Mouse (Mus musculus): ENCODE measurements around the gene Mid1. TPM values are rescaled to one million over a fixed set of nuclear protein-coding genes. Genes with fewer than 3 reads are reported as not detected.

Mid1 gene
- polyA plus RNA-seq (2021; fragmentation: Nextera tagmentation) = 5.8 and 6.7 TPM in 2 replicates
- long read RNA-seq, experiment 1, partial matches to known transcripts = 0 of 2 reads
- long read RNA-seq, experiment 1, other reads (novel, unspliced or antisense) = 2 of 2 reads
- long read RNA-seq, experiment 2, partial matches to known transcripts = 1 of 3 reads
- long read RNA-seq, experiment 2, other reads (novel, unspliced or antisense) = 2 of 3 reads

DNA sequence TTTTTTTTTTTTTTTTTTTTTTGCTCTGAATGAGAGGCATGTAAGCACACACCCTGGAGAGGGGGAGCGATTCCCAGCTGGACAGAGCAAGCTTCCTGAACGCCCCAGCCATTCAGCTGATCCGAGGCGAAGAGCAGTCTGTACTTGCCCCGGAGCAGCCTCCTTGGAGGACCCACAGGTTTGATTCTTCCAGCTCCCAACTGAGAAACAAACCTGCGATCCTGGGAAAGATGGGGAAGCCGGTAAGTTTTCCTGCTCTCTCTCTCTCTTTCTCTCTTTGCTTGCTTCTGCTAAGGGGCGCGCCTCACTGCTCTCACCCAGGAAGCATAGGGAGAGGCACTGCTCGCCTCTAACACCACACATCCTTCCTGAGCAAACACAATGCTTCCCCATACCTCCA lies at the start of gene Mid1:
Gene Mid1, plus strand, starts transcription at position 69 of the 400 bp plus-strand sequence.

DNA sequence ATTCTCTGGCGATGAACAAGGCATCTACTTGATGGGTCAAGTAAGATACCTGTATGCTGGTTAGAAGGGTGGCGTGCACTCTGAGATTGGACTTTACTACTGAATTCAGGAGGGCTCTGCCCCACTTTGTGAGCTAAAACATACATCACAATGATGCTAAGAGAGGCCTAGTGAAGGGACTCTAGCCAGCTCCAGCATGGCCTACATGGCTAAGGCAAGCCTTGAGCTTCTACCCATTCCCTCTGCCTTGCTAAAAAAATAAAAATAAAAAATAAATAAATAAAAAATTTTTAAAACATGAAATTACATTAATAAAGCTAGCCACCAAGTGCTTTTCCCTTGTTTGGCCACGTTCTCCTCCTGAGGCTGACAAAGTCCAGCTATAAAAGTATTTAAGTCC lies 94.5 kb downstream of the Mid1 start, which contains the start of gene 4933400A11Rik:
Gene 4933400A11Rik, minus strand, starts transcription at position 101 of the 400 bp plus-strand sequence.

DNA sequence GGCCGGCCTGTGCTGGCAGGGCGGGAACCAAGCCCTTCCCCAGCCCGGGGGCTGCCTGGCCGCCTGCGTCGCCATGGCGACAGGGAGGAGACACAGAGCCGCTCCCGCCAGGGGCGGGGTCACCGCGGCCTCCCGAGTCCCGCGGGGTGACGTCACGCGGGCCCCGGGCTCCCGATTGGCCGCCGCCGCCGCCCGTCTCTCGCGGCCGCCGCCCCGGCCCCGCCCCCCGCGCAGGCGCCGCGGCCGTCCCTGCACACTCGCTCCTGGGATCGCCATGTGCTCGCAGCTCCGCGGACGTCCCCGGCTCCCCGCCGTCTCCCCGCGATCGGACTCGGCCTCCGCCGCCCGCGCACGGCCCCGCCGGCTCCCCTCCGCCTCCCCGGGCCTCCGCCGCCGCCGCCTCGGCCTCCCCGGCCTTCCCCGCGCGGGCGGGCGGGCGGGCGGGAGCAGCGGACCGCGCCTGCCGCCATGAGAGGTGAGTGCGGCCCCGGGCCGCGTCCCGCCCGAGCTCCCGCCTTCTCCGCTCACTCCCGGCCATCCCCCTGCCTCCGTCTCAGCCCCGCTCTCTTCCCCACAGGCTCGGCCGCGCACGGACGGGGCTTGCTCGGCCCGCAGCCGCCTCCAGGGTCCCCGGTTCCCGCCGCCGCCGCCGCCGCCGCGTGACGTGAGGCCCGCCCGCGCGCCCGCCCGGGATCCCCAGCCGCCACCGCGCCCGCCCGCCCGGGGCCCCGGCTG lies 324.2 kb downstream of the Mid1 start, which contains the start of gene Gm21887:
Gene Gm21887, plus strand, starts transcription at position 644 of the 735 bp plus-strand sequence.

Other genes with a start within 250 kb of the Mid1 start
- not detected in 2 replicates for gene 4933400A11Rik, start 94.4 kb downstream of the Mid1 start, polyA plus RNA-seq (2021; fragmentation: Nextera tagmentation)

All from left cerebral cortex, adult 6 months (tissue).